Mouse (Mus musculus) thymus, adult 2 months (tissue): ENCODE data around the gene Pyroxd1.

Experiments
- CTCF ChIP-seq: fragments of 200-500 bp; IDR thresholded peaks from 2 replicates; pipeline ENCODE4 v1.5.1; 2012; ENCODE audit warnings: mild to moderate bottlenecking, control low read depth, low read length, moderate library complexity, borderline replicate concordance; ENCODE audit not compliant: control insufficient read depth, poor library complexity, insufficient read depth; ENCODE audit errors: extremely low read depth
- POLR2A ChIP-seq: fragments of 200-500 bp; IDR thresholded peaks from 2 replicates; pipeline ENCODE4 v1.6.1; 2012; ENCODE audit warnings: mild to moderate bottlenecking, low read length, control low read depth, moderate library complexity; ENCODE audit not compliant: control insufficient read depth, poor library complexity, insufficient read depth; ENCODE audit errors: extremely low read depth

- peak; percentile 42; the same call in 1 of the 2 replicates for TF ChIP-seq POLR2A
- peak; percentile 51; the same call in 1 of the 2 replicates for TF ChIP-seq CTCF
These were observed at the start of gene Pyroxd1 for GRCm38 (mm10) chr6:142345440-142346038.
